Mouse (Mus musculus) adrenal gland, postnatal 10 days (tissue): ENCODE measurements around the gene Pcsk6. TPM values are rescaled to one million over a fixed set of nuclear protein-coding genes. Genes with fewer than 3 reads are reported as not detected.

Experiments
- total RNA-seq, 2 experiments: library from RNA; stranded (reverse); gene quantifications; 2 replicates each; pipeline ENCODE4 v1.2.3; 2021

Pcsk6 gene
- total RNA-seq, 2 experiments from 2014 or later, result 33.7 to 39.1 TPM

Other genes with a start within 250 kb of the Pcsk6 start
- 10 to 100 TPM; 25.1 to 32.1 TPM for gene Tarsl2, start 216.8 kb upstream of the Pcsk6 start, total RNA-seq
- 10 to 100 TPM; 32.4 to 37.6 TPM for gene Tm2d3, start 170.6 kb upstream of the Pcsk6 start, total RNA-seq
- gene Gm45213, start 181.9 kb downstream of the Pcsk6 start, total RNA-seq, result not detected
- gene Snrpa1, start 197.3 kb downstream of the Pcsk6 start, total RNA-seq, result 10 to 100 TPM; 38.6 to 43.8 TPM
- gene Selenos, start 217.9 kb downstream of the Pcsk6 start, total RNA-seq, result 10 to 100 TPM; 65.2 to 79.5 TPM
- gene Chsy1, start 247.8 kb downstream of the Pcsk6 start, total RNA-seq, result 10 to 100 TPM; 19.7 to 20.1 TPM